Mouse (Mus musculus): ENCODE data around the gene Bcl2l10.

Gene Bcl2l10

DNA sequence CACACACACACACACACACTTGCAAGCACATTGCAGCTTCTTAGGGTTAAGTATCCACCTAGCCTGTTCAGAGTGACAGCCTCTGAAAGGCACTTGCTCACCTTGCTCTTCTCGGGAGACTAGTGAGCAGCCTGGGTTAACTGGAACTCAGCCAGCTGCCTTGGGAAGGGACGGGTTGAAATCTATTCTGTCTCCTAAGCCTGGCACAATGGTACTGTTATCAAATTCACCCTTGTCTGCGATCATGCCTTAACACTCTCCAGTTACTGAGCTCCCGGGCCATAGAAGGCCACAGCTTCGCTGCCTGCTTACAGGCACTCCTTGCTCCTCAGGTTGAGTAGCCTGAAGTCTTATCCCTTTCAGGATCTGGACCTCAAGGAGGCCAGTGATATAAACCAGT, 53.1 kb downstream of the Bcl2l10 start:
- DNase-seq (ENCODE audit: extremely low spot score, low spot score) = no peak
